Mouse (Mus musculus) CD4-positive, CD25-positive, alpha-beta regulatory T cell, adult 4 months (primary cell): ENCODE results near the gene Stk24. TPM values are rescaled to one million over a fixed set of nuclear protein-coding genes. Genes with fewer than 3 reads are reported as not detected.
A peak's percentile ranks its signal among the peaks of the same experiment; 100 is the strongest.

Experiments
- ATAC-seq: one replicate; pipeline ENCODE4 v1.8.0; 2017
- polyA plus RNA-seq, 2 experiments: library from polyadenylated mRNA; unstranded; fragments of 100-300 nt; shearing (Covaris generic); gene quantifications; one replicate each; pipeline ENCODE4 v1.2.1; 2017

Gene Stk24
- polyA plus RNA-seq, 2 experiments from 2014 or later: 63.3 to 68.7 TPM

- peak; percentile 6 for ATAC-seq
These were observed 69.3 kb downstream of the Stk24 start for GRCm38 (mm10) chr14:121310325-121311080.

- no peak for ATAC-seq
These were observed 69.9 kb downstream of the Stk24 start for GRCm38 (mm10) chr14:121309909-121310308.

- ATAC-seq: no peak
These were observed 74.3 kb downstream of the Stk24 start for GRCm38 (mm10) chr14:121305316-121306064.

- no peak for ATAC-seq
These were observed 75.3 kb downstream of the Stk24 start for GRCm38 (mm10) chr14:121304523-121304922.

GRCm38 (mm10) chr14:121299093-121299492 is 80.7 kb downstream of the Stk24 start:
- no peak for ATAC-seq

GRCm38 (mm10) chr14:121298537-121298936 is 81.3 kb downstream of the Stk24 start:
- ATAC-seq: no peak

- no peak for ATAC-seq
These were observed 82.7 kb downstream of the Stk24 start for GRCm38 (mm10) chr14:121297103-121297502.

GRCm38 (mm10) chr14:121294484-121294883 is 85.3 kb downstream of the Stk24 start:
- ATAC-seq: no peak

GRCm38 (mm10) chr14:121292391-121292790 is 87.4 kb downstream of the Stk24 start:
- ATAC-seq: no peak

- ATAC-seq: no peak
These were observed 87.9 kb downstream of the Stk24 start for GRCm38 (mm10) chr14:121291881-121292280.

GRCm38 (mm10) chr14:121285379-121286120 is 94.3 kb downstream of the Stk24 start:
- ATAC-seq: no peak

GRCm38 (mm10) chr14:121281336-121281710 is 98.5 kb downstream of the Stk24 start:
- no peak for ATAC-seq

- no peak for ATAC-seq
These were observed 99.0 kb downstream of the Stk24 start for GRCm38 (mm10) chr14:121280601-121281335.

GRCm38 (mm10) chr14:121279106-121279505 is 100.7 kb downstream of the Stk24 start:
- ATAC-seq: peak; percentile 72

GRCm38 (mm10) chr14:121276016-121276415 is 103.8 kb downstream of the Stk24 start:
- no peak for ATAC-seq

- no peak for ATAC-seq
These were observed 104.8 kb downstream of the Stk24 start for GRCm38 (mm10) chr14:121274985-121275384.

- ATAC-seq: no peak
These were observed 109.3 kb downstream of the Stk24 start for GRCm38 (mm10) chr14:121270490-121270889.

GRCm38 (mm10) chr14:121267801-121268200 is 112.0 kb downstream of the Stk24 start:
- ATAC-seq: no peak

GRCm38 (mm10) chr14:121264453-121264852 is 115.4 kb downstream of the Stk24 start:
- no peak for ATAC-seq

GRCm38 (mm10) chr14:121263912-121264311 is 115.9 kb downstream of the Stk24 start:
- no peak for ATAC-seq

- peak; percentile 33 for ATAC-seq
These were observed 117.2 kb downstream of the Stk24 start for GRCm38 (mm10) chr14:121262606-121263005.

- peak; percentile 69 for ATAC-seq
These were observed 118.5 kb downstream of the Stk24 start for GRCm38 (mm10) chr14:121261229-121261879.
